Mouse (Mus musculus) cerebellum, adult 2 months (tissue): Measurements from ENCODE around the gene Cad.
"Not testable (repeated sequence)": the region's sequence is repeated elsewhere in the genome, so short reads cannot be mapped to it uniquely, and the experiment has no call there.

ENCODE experiments used
- CTCF ChIP-seq: fragments of 200-500 bp; IDR thresholded peaks from 2 replicates; pipeline ENCODE4 v1.5.1; 2011; ENCODE audit warnings: low read depth, mild to moderate bottlenecking, control low read depth, low read length, moderate library complexity, borderline replicate concordance; ENCODE audit not compliant: insufficient read depth
- POLR2A ChIP-seq: fragments of 200-500 bp; IDR thresholded peaks from 2 replicates; pipeline ENCODE4 v1.6.1; 2011; ENCODE audit warnings: low read length, control low read depth, borderline replicate concordance; ENCODE audit not compliant: insufficient read depth

- TF ChIP-seq POLR2A, CTCF: not testable (repeated sequence)
Observed at GRCm38 (mm10) chr5:31036556-31036955, 18.0 kb upstream of the Cad start.
